Mouse (Mus musculus) hindbrain, postnatal 0 days (tissue): ENCODE data around the gene Syt5. TPM values are rescaled to one million over a fixed set of nuclear protein-coding genes. Genes with fewer than 3 reads are reported as not detected.

Experiments
- ATAC-seq: fragments of 200-750 bp; cut with Nextera tagmentation; 2 replicates; pipeline ENCODE4 v1.8.0; 2017; ENCODE audit warnings: mild to moderate bottlenecking, moderate TSS enrichment, moderate library complexity
- DNase-seq: peaks from one replicate; pipeline ENCODE4 v3.0.0-alpha.2; 2015; ENCODE audit warnings: low spot score
- H3K27ac ChIP-seq: fragments of 300-500 bp; sonication (generic); 2 replicates; pipeline ENCODE4 v1.5.1; 2014; ENCODE audit warnings: mild to moderate bottlenecking
- H3K27me3 ChIP-seq: fragments of 300-500 bp; sonication (generic); 2 replicates; pipeline ENCODE4 v1.6.1; 2014; ENCODE audit warnings: low read length, mixed read lengths; ENCODE audit not compliant: insufficient read depth
- H3K36me3 ChIP-seq: fragments of 300-500 bp; sonication (generic); 2 replicates; pipeline ENCODE4 v1.6.1; 2014; ENCODE audit warnings: low read length, mixed read lengths; ENCODE audit not compliant: insufficient read depth
- H3K4me1 ChIP-seq: fragments of 300-500 bp; sonication (generic); 2 replicates; pipeline ENCODE4 v1.6.1; 2014; ENCODE audit warnings: antibody characterized with exemption, low read length, mixed read lengths; ENCODE audit not compliant: insufficient read depth
- H3K4me2 ChIP-seq: fragments of 300-500 bp; sonication (generic); 2 replicates; pipeline ENCODE4 v1.6.1; 2014; ENCODE audit warnings: low read depth, mild to moderate bottlenecking, low read length, moderate library complexity, mixed read lengths
- H3K4me3 ChIP-seq: fragments of 300-500 bp; sonication (generic); 2 replicates; pipeline ENCODE4 v1.5.1; 2014; ENCODE audit warnings: low read length
- H3K9ac ChIP-seq: fragments of 300-500 bp; sonication (generic); replicated peaks from 2 replicates; pipeline ENCODE4 v1.6.1; 2014; ENCODE audit warnings: mild to moderate bottlenecking, low read length, moderate library complexity, mixed read lengths
- H3K9me3 ChIP-seq: fragments of 300-500 bp; sonication (generic); 2 replicates; pipeline ENCODE4 v1.6.1; 2016; ENCODE audit warnings: low read length, mixed read lengths
- CTCF ChIP-seq: IDR thresholded peaks from 2 replicates; pipeline ENCODE4 v1.5.1; 2016; ENCODE audit warnings: antibody characterized with exemption, control low read depth, low read depth
- WGBS: fragments of 180-500 bp; shearing (Covaris S2); extraction: QIAGEN DNeasy Blood & Tissue Kit; methylation state at CpG from one replicate; pipeline ENCODE4 v1.1.7; 2014; 5-methylcytosine and 5-hydroxymethylcytosine counted together
- polyA plus RNA-seq: library from polyadenylated mRNA; unstranded; fragments of >200 nt; fragmentation: Nextera tagmentation; extraction: Ambion mirVana; gene quantifications from 2 replicates; pipeline ENCODE4 v1.2.1, GENCODE M21; 2015
- total RNA-seq: library from RNA; depleted of rRNA; stranded (reverse); fragments of >200 nt; gene quantifications from 2 replicates; pipeline ENCODE4 v1.2.3, GENCODE M21; 2014

The Syt5 gene
- total and polyA plus RNA-seq, 2 experiments from 2014 or later, result 83.7 to 103 TPM

- Histone ChIP-seq H3K27ac (no peak overlapping the region), H3K27me3 (no peaks in the 10 kb centered on the region), H3K36me3 (no peaks in the 10 kb centered on the region), H3K9ac (no peak overlapping the region), H3K4me2 (no peak overlapping the region), H3K9me3 (no peaks in the 10 kb centered on the region), H3K4me1 (no peaks in the 10 kb centered on the region; the same call in 1 of the 2 replicates), H3K4me3 (no peak overlapping the region)
- TF ChIP-seq CTCF, result no peak
- 92% methylated on average over 33 of the region's 33 CpGs for WGBS
- ATAC-seq (no peak), DNase-seq (no peak)
Measured at GRCm38 (mm10) chr7:4523205-4524130, 23.9 kb downstream of the Syt5 start.

- Histone ChIP-seq H3K4me3 (no peak overlapping the region), H3K9me3 (no peaks in the 10 kb centered on the region), H3K27ac (no peak overlapping the region), H3K27me3 (no peaks in the 10 kb centered on the region), H3K4me1 (no peaks in the 10 kb centered on the region; the same call in 1 of the 2 replicates), H3K4me2 (no peak overlapping the region), H3K36me3 (no peaks in the 10 kb centered on the region), H3K9ac (no peak overlapping the region)
- no peak for TF ChIP-seq CTCF
- WGBS, result 87% methylated on average over 6 of the region's 6 CpGs
- no peak for DNase-seq
- no peak for ATAC-seq
Measured at GRCm38 (mm10) chr7:4522292-4522691, 25.0 kb downstream of the Syt5 start.

- DNase-seq, result no peak
Measured at GRCm38 (mm10) chr7:4521231-4522003, 25.9 kb downstream of the Syt5 start.

GRCm38 (mm10) chr7:4518487-4518886 lies 28.9 kb downstream of the Syt5 start:
- Histone ChIP-seq H3K9ac (no peak overlapping the region), H3K4me3 (no peak overlapping the region), H3K4me1 (no peaks in the 10 kb centered on the region; the same call in 1 of the 2 replicates), H3K9me3 (no peaks in the 10 kb centered on the region), H3K27me3 (no peaks in the 10 kb centered on the region), H3K4me2 (no peak overlapping the region), H3K27ac (no peak overlapping the region), H3K36me3 (no peaks in the 10 kb centered on the region)
- no peak for TF ChIP-seq CTCF
- ATAC-seq (no peak), DNase-seq (no peak)
- WGBS, result 90% methylated on average over 1 of the region's 1 CpGs

More at GRCm38 (mm10) chr7:4521231-4522003, 25.9 kb downstream of the Syt5 start:
- no peaks in the 10 kb centered on the region for H3K36me3 ChIP-seq
- H3K9ac ChIP-seq, result peak overlapping the region; percentile 33; the same call in 1 of the 2 replicates
- H3K27ac ChIP-seq, result no peak overlapping the region
- no peak for ATAC-seq
- no peaks in the 10 kb centered on the region; the same call in 1 of the 2 replicates for H3K4me1 ChIP-seq
- H3K4me2 ChIP-seq, result peak overlapping the region; percentile 46
- H3K4me3 ChIP-seq, result peak overlapping the region; percentile 22
- TF ChIP-seq CTCF, result peak; percentile 29
- WGBS, result 35% methylated on average over 30 of the region's 32 CpGs
- H3K9me3 ChIP-seq, result no peaks in the 10 kb centered on the region
- no peaks in the 10 kb centered on the region for H3K27me3 ChIP-seq

- no peak within 1 kb of the TSS for H3K4me3 ChIP-seq
- no peak within 1 kb of the TSS for H3K9ac ChIP-seq
- 14% methylated on average over 3 of the region's 4 CpGs for WGBS
- no peak for DNase-seq
- no peaks in the 10 kb centered on the region for H3K27me3 ChIP-seq
- H3K27ac ChIP-seq, result no peak within 1 kb of the TSS
- no peaks in the 10 kb centered on the region for H3K36me3 ChIP-seq
- H3K9me3 ChIP-seq, result no peaks in the 10 kb centered on the region
- H3K4me1 ChIP-seq, result no peaks in the 10 kb centered on the region; the same call in 1 of the 2 replicates
- no peak within 1 kb of the TSS for H3K4me2 ChIP-seq
- TF ChIP-seq CTCF, result no peak
- ATAC-seq, result no peak
Measured at GRCm38 (mm10) chr7:4516332-4517050, 30.9 kb downstream of the Syt5 start, which contains the start of gene Tnnt1. TSS of gene Tnnt1 (minus strand) at chr7:4516382.

GRCm38 (mm10) chr7:4515853-4516252 lies 31.5 kb downstream of the Syt5 start:
- no peak overlapping the region for H3K4me3 ChIP-seq
- H3K36me3 ChIP-seq, result no peaks in the 10 kb centered on the region
- no peaks in the 10 kb centered on the region; the same call in 1 of the 2 replicates for H3K4me1 ChIP-seq
- no peak for DNase-seq
- no peak overlapping the region for H3K27ac ChIP-seq
- TF ChIP-seq CTCF, result no peak
- H3K9me3 ChIP-seq, result no peaks in the 10 kb centered on the region
- no peak overlapping the region for H3K9ac ChIP-seq
- 71% methylated on average over 6 of the region's 6 CpGs for WGBS
- H3K4me2 ChIP-seq, result no peak overlapping the region
- H3K27me3 ChIP-seq, result no peaks in the 10 kb centered on the region
- no peak for ATAC-seq
